Mouse (Mus musculus) hindbrain, embryonic 14.5 days (tissue): Measurements from ENCODE around the gene Cry1. TPM values are rescaled to one million over a fixed set of nuclear protein-coding genes. Genes with fewer than 3 reads are reported as not detected.

Source experiments
- ATAC-seq: fragments of 200-750 bp; cut with Nextera tagmentation; 2 replicates; pipeline ENCODE4 v1.8.0; 2017; ENCODE audit warnings: moderate number of reproducible peaks, mild to moderate bottlenecking, moderate TSS enrichment, moderate library complexity; ENCODE audit not compliant: low FRiP score
- DNase-seq: peaks from one replicate; pipeline ENCODE4 v3.0.0-alpha.2; 2015; ENCODE audit warnings: low spot score
- H3K27ac ChIP-seq: fragments of 300-500 bp; sonication (generic); 2 replicates; pipeline ENCODE4 v1.5.1; 2014; ENCODE audit warnings: mild to moderate bottlenecking, moderate library complexity
- H3K27me3 ChIP-seq: fragments of 300-500 bp; sonication (generic); 2 replicates; pipeline ENCODE4 v1.6.1; 2014; ENCODE audit warnings: mild to moderate bottlenecking, low read length, mixed read lengths; ENCODE audit not compliant: control insufficient read depth, insufficient read depth
- H3K36me3 ChIP-seq: fragments of 300-500 bp; sonication (generic); replicated peaks from 2 replicates; pipeline ENCODE4 v1.6.1; 2014; ENCODE audit not compliant: control insufficient read depth, insufficient read depth
- H3K4me1 ChIP-seq: fragments of 300-500 bp; sonication (generic); replicated peaks from 2 replicates; pipeline ENCODE4 v1.6.1; 2014; ENCODE audit warnings: antibody characterized with exemption, low read length, mixed read lengths; ENCODE audit not compliant: control insufficient read depth, insufficient read depth
- H3K4me2 ChIP-seq: fragments of 300-500 bp; sonication (generic); replicated peaks from 2 replicates; pipeline ENCODE4 v1.6.1; 2014; ENCODE audit warnings: mild to moderate bottlenecking, moderate library complexity
- H3K4me3 ChIP-seq: fragments of 300-500 bp; sonication (generic); replicated peaks from 2 replicates; pipeline ENCODE4 v1.5.1; 2014; ENCODE audit warnings: mild to moderate bottlenecking, low read length
- H3K9ac ChIP-seq: fragments of 300-500 bp; sonication (generic); 2 replicates; pipeline ENCODE4 v1.6.1; 2014
- H3K9me3 ChIP-seq: fragments of 300-500 bp; sonication (generic); 2 replicates; pipeline ENCODE4 v1.6.1; 2016; ENCODE audit warnings: low read length; ENCODE audit not compliant: control insufficient read depth
- WGBS: fragments of 180-500 bp; shearing (Covaris S2); extraction: QIAGEN DNeasy Blood & Tissue Kit; methylation state at CpG from one replicate; pipeline ENCODE4 v1.1.7; 2014; 5-methylcytosine and 5-hydroxymethylcytosine counted together
- polyA plus RNA-seq: library from polyadenylated mRNA; unstranded; fragments of >200 nt; fragmentation: Nextera tagmentation; extraction: Ambion mirVana; gene quantifications from 2 replicates; pipeline ENCODE4 v1.2.1, GENCODE M21; 2014

The Cry1 gene
- polyA plus RNA-seq, 1 experiment from 2014 or later, result 32.9 TPM

- ATAC-seq (no peak), DNase-seq (no peak)
- H3K27me3 ChIP-seq, result no peaks in the 10 kb centered on the region
- no peak overlapping the region for H3K27ac ChIP-seq
- no peaks in the 10 kb centered on the region for H3K9me3 ChIP-seq
- no peak overlapping the region for H3K9ac ChIP-seq
- WGBS, result 86% methylated on average over 9 of the region's 9 CpGs
- no peak overlapping the region for H3K4me3 ChIP-seq
- peaks cover 55% of the 10 kb centered on the region for H3K36me3 ChIP-seq
- H3K4me2 ChIP-seq, result no peak overlapping the region
- no peaks in the 10 kb centered on the region for H3K4me1 ChIP-seq
These were observed 43.4 kb downstream of the Cry1 start for GRCm38 (mm10) chr10:85141465-85141864.

- no peak overlapping the region for H3K4me2 ChIP-seq
- H3K27me3 ChIP-seq, result no peaks in the 10 kb centered on the region
- H3K27ac ChIP-seq, result no peak overlapping the region
- peaks cover 33% of the 10 kb centered on the region for H3K36me3 ChIP-seq
- no peaks in the 10 kb centered on the region for H3K4me1 ChIP-seq
- DNase-seq (no peak), ATAC-seq (no peak)
- no peak overlapping the region for H3K9ac ChIP-seq
- 85% methylated on average over 6 of the region's 6 CpGs for WGBS
- no peak overlapping the region for H3K4me3 ChIP-seq
- H3K9me3 ChIP-seq, result no peaks in the 10 kb centered on the region
These were observed 48.3 kb downstream of the Cry1 start for GRCm38 (mm10) chr10:85136573-85136972.

- ATAC-seq, result no peak
- no peaks in the 10 kb centered on the region for H3K27me3 ChIP-seq
- peak overlapping the region; percentile 38 for H3K9ac ChIP-seq
- peak overlapping the region; percentile 55 for H3K4me3 ChIP-seq
- H3K27ac ChIP-seq, result no peak overlapping the region; the same call in 1 of the 2 replicates
- peak overlapping the region; percentile 72 for H3K4me2 ChIP-seq
- DNase-seq, result no peak
- 22% methylated on average over 7 of the region's 7 CpGs for WGBS
- peaks cover 29% of the 10 kb centered on the region for H3K36me3 ChIP-seq
- peaks cover 21% of the 10 kb centered on the region for H3K4me1 ChIP-seq
- no peaks in the 10 kb centered on the region for H3K9me3 ChIP-seq
These were observed 56.4 kb downstream of the Cry1 start for GRCm38 (mm10) chr10:85128453-85128852.

- peak within 1 kb of the TSS; percentile 66 for H3K9ac ChIP-seq
- peak; percentile 100 for ATAC-seq
These were observed 57.2 kb downstream of the Cry1 start, which contains the start of gene Mterf2 for GRCm38 (mm10) chr10:85127395-85128287. Gene Mterf2 (minus strand): TSS chr10:85128027.

GRCm38 (mm10) chr10:85125184-85125583, 59.7 kb downstream of the Cry1 start:
- Histone ChIP-seq H3K4me3 (no peak overlapping the region), H3K27me3 (no peaks in the 10 kb centered on the region), H3K27ac (no peak overlapping the region), H3K9ac (no peak overlapping the region), H3K36me3 (peaks cover 52% of the 10 kb centered on the region), H3K9me3 (no peaks in the 10 kb centered on the region), H3K4me1 (peaks cover 21% of the 10 kb centered on the region), H3K4me2 (no peak overlapping the region)
- DNase-seq, result no peak
- ATAC-seq, result no peak
- WGBS, result 89% methylated on average over 13 of the region's 13 CpGs

More at GRCm38 (mm10) chr10:85127395-85128287, 57.2 kb downstream of the Cry1 start, which contains the start of gene Mterf2:
- no peaks in the 10 kb centered on the region for H3K27me3 ChIP-seq
- peak; percentile 97 for DNase-seq
- H3K36me3 ChIP-seq, result peaks cover 33% of the 10 kb centered on the region
- H3K4me1 ChIP-seq, result peaks cover 21% of the 10 kb centered on the region
- H3K4me3 ChIP-seq, result peak within 1 kb of the TSS; percentile 55
- no peaks in the 10 kb centered on the region for H3K9me3 ChIP-seq
- WGBS, result 7% methylated on average over 20 of the region's 20 CpGs
- H3K4me2 ChIP-seq, result peak within 1 kb of the TSS; percentile 72
- H3K27ac ChIP-seq, result peak within 1 kb of the TSS; percentile 64; the same call in 1 of the 2 replicates

GRCm38 (mm10) chr10:85114409-85114808, 70.5 kb downstream of the Cry1 start:
- Histone ChIP-seq H3K4me2 (no peak overlapping the region), H3K27me3 (no peaks in the 10 kb centered on the region), H3K4me1 (no peaks in the 10 kb centered on the region), H3K4me3 (no peak overlapping the region), H3K9ac (no peak overlapping the region), H3K36me3 (peaks cover 37% of the 10 kb centered on the region), H3K27ac (no peak overlapping the region), H3K9me3 (no peaks in the 10 kb centered on the region)
- no peak for DNase-seq
- 90% methylated on average over 4 of the region's 4 CpGs for WGBS
- no peak for ATAC-seq

GRCm38 (mm10) chr10:85103085-85103885, 81.6 kb downstream of the Cry1 start:
- under 1% methylated on average over 34 of the region's 34 CpGs for WGBS
- H3K4me2 ChIP-seq, result peak overlapping the region; percentile 95
- H3K36me3 ChIP-seq, result no peaks in the 10 kb centered on the region
- H3K4me1 ChIP-seq, result peaks cover 18% of the 10 kb centered on the region; the same call in 1 of the 2 replicates
- no peaks in the 10 kb centered on the region for H3K9me3 ChIP-seq
- peak overlapping the region; percentile 84 for H3K27ac ChIP-seq
- H3K27me3 ChIP-seq, result no peaks in the 10 kb centered on the region
- peak overlapping the region; percentile 83 for H3K9ac ChIP-seq
- peak; percentile 61 for ATAC-seq
- peak overlapping the region; percentile 95 for H3K4me3 ChIP-seq
- DNase-seq, result no peak

- peak; percentile 94 for DNase-seq
- Histone ChIP-seq H3K4me3 (peak within 1 kb of the TSS; percentile 95), H3K9me3 (no peaks in the 10 kb centered on the region), H3K27me3 (no peaks in the 10 kb centered on the region), H3K9ac (peak within 1 kb of the TSS; percentile 83), H3K4me2 (peak within 1 kb of the TSS; percentile 95), H3K4me1 (peaks cover 18% of the 10 kb centered on the region; the same call in 1 of the 2 replicates), H3K36me3 (no peaks in the 10 kb centered on the region), H3K27ac (peak within 1 kb of the TSS; percentile 91)
- ATAC-seq, result peak; percentile 96
- under 1% methylated on average over 71 of the region's 96 CpGs for WGBS
These were observed 82.4 kb downstream of the Cry1 start, which contains the start of the genes Fhl4 and Tmem263 for GRCm38 (mm10) chr10:85102247-85103084. Gene Fhl4 (minus strand): TSS chr10:85102495. Gene Tmem263 (plus strand): TSS chr10:85102627.
